25 mouse cellular contexts compared by ENCODE assay signal in genomic region chr7:92479143-92479542, GRCm38 (mm10).
"Had no signal": no experiment of that assay in that cellular context is flagged by ENCODE, and none has a peak within 500 bp of the region (broad histone marks: within the 10 kb centered on the region; RNA-seq: fewer than 3 reads in every experiment).

No protein-coding gene starts in this region.

- ATAC-seq: hindbrain, postnatal 0 days; intestine, postnatal 0 days had no signal

- H3K9me3 ChIP-seq: heart, embryonic 13.5 days; heart, embryonic 15.5 days; hindbrain, embryonic 13.5 days; hindbrain, embryonic 15.5 days; limb, embryonic 10.5 days; limb, embryonic 12.5 days; liver, embryonic 13.5 days had no signal

- H3K4me2 ChIP-seq: heart, embryonic 11.5 days; heart, embryonic 13.5 days; heart, embryonic 15.5 days; hindbrain, embryonic 13.5 days; hindbrain, embryonic 15.5 days; limb, embryonic 12.5 days; liver, embryonic 11.5 days; liver, embryonic 13.5 days had no signal

- H3K4me1 ChIP-seq: heart, embryonic 15.5 days; hindbrain, embryonic 13.5 days; hindbrain, embryonic 15.5 days; limb, embryonic 10.5 days; limb, embryonic 12.5 days; liver, embryonic 13.5 days had no signal

- H3K27me3 ChIP-seq: heart, embryonic 13.5 days; heart, embryonic 15.5 days; hindbrain, embryonic 13.5 days; hindbrain, embryonic 15.5 days; limb, embryonic 12.5 days; liver, embryonic 13.5 days had no signal

- H3K4me3 ChIP-seq: heart, adult 2 months; heart, embryonic 13.5 days; heart, embryonic 15.5 days; hindbrain, embryonic 13.5 days; hindbrain, embryonic 15.5 days; layer of hippocampus, adult 2 months; left cerebral cortex, adult 2 months; limb, embryonic 10.5 days; limb, embryonic 12.5 days; liver, embryonic 13.5 days had no signal

- H3K36me3 ChIP-seq: heart, embryonic 13.5 days; heart, embryonic 15.5 days; hindbrain, embryonic 13.5 days; hindbrain, embryonic 15.5 days; limb, embryonic 10.5 days; limb, embryonic 12.5 days; liver, embryonic 13.5 days had no signal

- H3K27ac ChIP-seq: heart, adult 2 months; heart, embryonic 13.5 days; heart, embryonic 15.5 days; hindbrain, embryonic 13.5 days; hindbrain, embryonic 15.5 days; hindbrain, postnatal 0 days; kidney, postnatal 0 days; layer of hippocampus, adult 2 months; left cerebral cortex, adult 2 months; limb, embryonic 10.5 days; limb, embryonic 12.5 days; liver, embryonic 13.5 days had no signal

- DNase-seq: gastrocnemius, postnatal 14 days; gastrocnemius, postnatal 36 days; heart, adult 11 months; heart, adult 2 months; heart, postnatal 14 days; heart, postnatal 36 days; kidney, adult 18-20 months; kidney, adult 8-10 months; kidney, postnatal 14 days; kidney, postnatal 36 days; liver; liver, embryonic 13.5 days had no signal

- H3K9ac ChIP-seq: heart, embryonic 13.5 days; heart, embryonic 15.5 days; hindbrain, embryonic 13.5 days; hindbrain, embryonic 15.5 days; limb, embryonic 12.5 days; liver, embryonic 13.5 days had no signal
